Mouse (Mus musculus): ENCODE measurements around the gene Ambp. TPM values are rescaled to one million over a fixed set of nuclear protein-coding genes. Genes with fewer than 3 reads are reported as not detected.

The Ambp gene
- polyA plus RNA-seq, 1 experiment from 2014 or later: not detected

GRCm38 (mm10) chr4:63158961-63159592 is 4.5 kb upstream of the Ambp start:
- Histone ChIP-seq H3K4me1 (no peaks in the 10 kb centered on the region), H3K4me3 (no peak overlapping the region), H3K9me3 (no peaks in the 10 kb centered on the region), H3K27me3 (replicated peaks; ENCODE audit: low read depth, poor library complexity, severe bottlenecking) (no peaks in the 10 kb centered on the region), H3K27ac (replicated peaks) (no peak overlapping the region), H3K36me3 (replicated peaks) (no peaks in the 10 kb centered on the region)
- DNase-seq (ENCODE audit: low spot score): peak; percentile 84
- WGBS: 21% methylated on average over 5 of the region's 5 CpGs

GRCm38 (mm10) chr4:63158192-63158591 is 3.6 kb upstream of the Ambp start:
- H3K27ac ChIP-seq (replicated peaks): no peak overlapping the region
- H3K4me1 ChIP-seq: no peaks in the 10 kb centered on the region
- H3K36me3 ChIP-seq (replicated peaks): no peaks in the 10 kb centered on the region
- no peaks in the 10 kb centered on the region for H3K9me3 ChIP-seq
- no peaks in the 10 kb centered on the region for H3K27me3 ChIP-seq (replicated peaks; ENCODE audit: low read depth, poor library complexity, severe bottlenecking)
- WGBS: 88% methylated on average over 7 of the region's 7 CpGs
- no peak for DNase-seq (ENCODE audit: low spot score)
- H3K4me3 ChIP-seq: no peak overlapping the region

GRCm38 (mm10) chr4:63156726-63157634 is 2.4 kb upstream of the Ambp start:
- DNase-seq (ENCODE audit: low spot score): no peak
- Histone ChIP-seq H3K4me1 (no peaks in the 10 kb centered on the region), H3K9me3 (no peaks in the 10 kb centered on the region), H3K27ac (replicated peaks) (no peak overlapping the region), H3K4me3 (no peak overlapping the region), H3K27me3 (replicated peaks; ENCODE audit: low read depth, poor library complexity, severe bottlenecking) (no peaks in the 10 kb centered on the region), H3K36me3 (replicated peaks) (no peaks in the 10 kb centered on the region)
- 65% methylated on average over 8 of the region's 8 CpGs for WGBS

- DNase-seq (ENCODE audit: low spot score): no peak
- Histone ChIP-seq H3K4me1 (no peaks in the 10 kb centered on the region), H3K9me3 (no peaks in the 10 kb centered on the region), H3K27ac (replicated peaks) (no peak overlapping the region), H3K36me3 (replicated peaks) (no peaks in the 10 kb centered on the region), H3K27me3 (replicated peaks; ENCODE audit: low read depth, poor library complexity, severe bottlenecking) (no peaks in the 10 kb centered on the region), H3K4me3 (no peak overlapping the region)
- WGBS: 68% methylated on average over 2 of the region's 2 CpGs
Measured at GRCm38 (mm10) chr4:63155596-63155995, 997 bp upstream of the Ambp start.

- WGBS: 60% methylated on average over 4 of the region's 4 CpGs
- no peak for DNase-seq (ENCODE audit: low spot score)
- Histone ChIP-seq H3K27me3 (replicated peaks; ENCODE audit: low read depth, poor library complexity, severe bottlenecking) (no peaks in the 10 kb centered on the region), H3K36me3 (replicated peaks) (no peaks in the 10 kb centered on the region), H3K27ac (replicated peaks) (no peak overlapping the region), H3K4me3 (no peak overlapping the region), H3K4me1 (no peaks in the 10 kb centered on the region), H3K9me3 (no peaks in the 10 kb centered on the region)
Measured at GRCm38 (mm10) chr4:63154028-63154427, 571 bp downstream of the Ambp start.

GRCm38 (mm10) chr4:63151127-63151526 is 3.5 kb downstream of the Ambp start:
- Histone ChIP-seq H3K27me3 (replicated peaks; ENCODE audit: low read depth, poor library complexity, severe bottlenecking) (no peaks in the 10 kb centered on the region), H3K27ac (replicated peaks) (no peak overlapping the region), H3K4me3 (no peak overlapping the region), H3K4me1 (no peaks in the 10 kb centered on the region), H3K9me3 (0 out of 2 replicates have a peak, but pooled peaks cover 3% of the 10 kb centered on the region), H3K36me3 (replicated peaks) (no peaks in the 10 kb centered on the region)
- no peak for DNase-seq (ENCODE audit: low spot score)
- 91% methylated on average over 6 of the region's 6 CpGs for WGBS

GRCm38 (mm10) chr4:63147268-63147667 is 7.3 kb downstream of the Ambp start:
- Histone ChIP-seq H3K27me3 (replicated peaks; ENCODE audit: low read depth, poor library complexity, severe bottlenecking) (no peaks in the 10 kb centered on the region), H3K4me1 (no peaks in the 10 kb centered on the region), H3K4me3 (no peak overlapping the region), H3K27ac (replicated peaks) (no peak overlapping the region), H3K36me3 (replicated peaks) (no peaks in the 10 kb centered on the region), H3K9me3 (0 out of 2 replicates have a peak, but pooled peaks cover 3% of the 10 kb centered on the region)
- no peak for DNase-seq (ENCODE audit: low spot score)
- WGBS: 92% methylated on average over 6 of the region's 6 CpGs

- WGBS: 92% methylated on average over 5 of the region's 5 CpGs
- DNase-seq (ENCODE audit: low spot score): no peak
- H3K9me3 ChIP-seq: no peaks in the 10 kb centered on the region
- no peaks in the 10 kb centered on the region for H3K27me3 ChIP-seq (replicated peaks; ENCODE audit: low read depth, poor library complexity, severe bottlenecking)
- H3K27ac ChIP-seq (replicated peaks): no peak overlapping the region
- H3K4me3 ChIP-seq: no peak overlapping the region
- no peaks in the 10 kb centered on the region for H3K4me1 ChIP-seq
- H3K36me3 ChIP-seq (replicated peaks): peaks cover 63% of the 10 kb centered on the region
Measured at GRCm38 (mm10) chr4:63129891-63130624, 24.5 kb downstream of the Ambp start.

GRCm38 (mm10) chr4:63124861-63125466 is 29.6 kb downstream of the Ambp start:
- no peak overlapping the region for H3K4me3 ChIP-seq
- WGBS: 69% methylated on average over 8 of the region's 8 CpGs
- H3K9me3 ChIP-seq: no peaks in the 10 kb centered on the region
- peaks cover 63% of the 10 kb centered on the region for H3K36me3 ChIP-seq (replicated peaks)
- no peak overlapping the region for H3K27ac ChIP-seq (replicated peaks)
- H3K27me3 ChIP-seq (replicated peaks; ENCODE audit: low read depth, poor library complexity, severe bottlenecking): no peaks in the 10 kb centered on the region
- no peaks in the 10 kb centered on the region for H3K4me1 ChIP-seq
- no peak for DNase-seq (ENCODE audit: low spot score)

- peak; percentile 84 for DNase-seq (ENCODE audit: low spot score)
- WGBS: 86% methylated on average over 5 of the region's 5 CpGs
- Histone ChIP-seq H3K27ac (replicated peaks) (no peak overlapping the region), H3K4me1 (no peaks in the 10 kb centered on the region), H3K27me3 (replicated peaks; ENCODE audit: low read depth, poor library complexity, severe bottlenecking) (no peaks in the 10 kb centered on the region), H3K4me3 (no peak overlapping the region), H3K9me3 (no peaks in the 10 kb centered on the region), H3K36me3 (replicated peaks) (peaks cover 80% of the 10 kb centered on the region)
Measured at GRCm38 (mm10) chr4:63118639-63119437, 35.8 kb downstream of the Ambp start.

GRCm38 (mm10) chr4:63105651-63106050 is 48.9 kb downstream of the Ambp start:
- H3K27ac ChIP-seq (replicated peaks): no peak overlapping the region
- 98% methylated on average over 8 of the region's 8 CpGs for WGBS
- no peaks in the 10 kb centered on the region for H3K4me1 ChIP-seq
- no peak overlapping the region for H3K4me3 ChIP-seq
- H3K27me3 ChIP-seq (replicated peaks; ENCODE audit: low read depth, poor library complexity, severe bottlenecking): no peaks in the 10 kb centered on the region
- peaks cover 71% of the 10 kb centered on the region for H3K36me3 ChIP-seq (replicated peaks)
- no peak for DNase-seq (ENCODE audit: low spot score)
- no peaks in the 10 kb centered on the region for H3K9me3 ChIP-seq
